Mouse (Mus musculus) T-cell, adult 66 days (primary cell): Measurements from ENCODE around the gene Nobox. TPM values are rescaled to one million over a fixed set of nuclear protein-coding genes. Genes with fewer than 3 reads are reported as not detected.

Source experiments
- total RNA-seq, 2 experiments: library from RNA; stranded (reverse); gene quantifications; 3 replicates in 1 of 2; 4 replicates in 1 of 2; pipeline ENCODE4 v1.2.4; 2023

Nobox gene
- total RNA-seq, result not detected

DNA sequence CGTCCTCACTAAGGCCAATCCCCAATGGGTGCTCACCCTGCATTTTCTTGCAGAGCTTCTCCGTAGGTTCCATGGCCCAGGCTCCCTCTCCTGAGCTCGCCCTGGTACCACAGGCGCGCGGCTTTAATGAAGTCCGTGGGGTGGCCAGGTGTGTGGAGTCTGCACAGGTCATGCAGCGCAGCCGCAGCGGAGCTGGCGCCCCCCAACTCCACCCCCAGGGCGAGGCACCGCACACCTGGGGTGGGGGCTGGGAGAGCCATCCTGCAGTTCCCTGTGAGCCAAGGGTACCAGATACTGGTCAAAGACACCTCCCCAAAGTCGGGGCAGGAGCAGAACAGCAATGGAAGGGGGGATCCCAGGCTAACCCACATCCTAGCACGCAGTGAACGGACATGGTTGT, at the start of gene Nobox:
Gene Nobox (minus strand): TSS at position 101 of the 400 bp plus-strand sequence.

DNA sequence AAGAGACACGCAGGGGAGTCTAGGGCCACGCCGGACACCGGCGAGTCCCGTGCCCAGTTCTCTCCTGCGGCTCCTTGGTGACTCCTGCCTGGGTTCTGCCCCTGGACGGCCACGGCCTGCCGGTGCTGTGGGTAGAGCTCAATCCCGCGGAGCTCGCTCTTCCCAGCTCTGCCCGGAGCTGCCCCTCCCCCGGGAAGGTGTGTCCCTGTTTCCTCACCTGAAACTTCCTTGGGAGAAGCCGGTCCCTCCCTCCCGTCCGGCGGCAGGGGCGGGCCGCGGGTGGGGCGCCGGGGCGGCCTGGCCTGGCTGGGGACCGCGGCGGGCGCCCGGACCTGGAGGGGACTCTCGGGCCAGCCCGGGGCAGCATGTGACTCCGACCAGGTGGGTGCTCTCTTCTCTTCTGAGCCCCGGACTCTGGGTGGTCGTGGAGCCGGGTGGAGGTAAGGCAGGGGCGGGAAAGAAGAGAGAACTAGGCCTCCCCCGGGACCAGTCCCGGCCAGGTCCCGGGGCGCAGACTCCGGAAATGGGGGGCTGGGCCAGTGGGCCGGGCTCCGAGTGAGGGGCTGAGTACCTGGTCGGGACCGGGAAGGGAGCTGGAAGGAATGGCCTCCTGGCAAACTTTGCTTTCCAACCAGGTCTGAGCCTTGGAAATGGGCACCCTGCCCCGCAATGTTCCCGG, 43.9 kb downstream of the Nobox start, which contains the start of gene Arhgef5:
Gene Arhgef5 (plus strand): TSS at position 220 of the 679 bp plus-strand sequence.

Other genes with a start within 250 kb of the Nobox start
- gene Olfr441, start 203.2 kb downstream of the Nobox start, total RNA-seq, result not detected
- not detected for gene Olfr237-ps1, start 163.0 kb downstream of the Nobox start, total RNA-seq
- gene Olfr437, start 146.3 kb downstream of the Nobox start, total RNA-seq, result not detected
- gene Olfr13, start 137.4 kb downstream of the Nobox start, total RNA-seq, result not detected
- gene Olfr435, start 112.4 kb downstream of the Nobox start, total RNA-seq, result not detected
- not detected for gene Olfr434, start 96.5 kb downstream of the Nobox start, total RNA-seq
- not detected for gene Olfr47, start 78.0 kb downstream of the Nobox start, total RNA-seq
- gene Arhgef5, start 44.0 kb downstream of the Nobox start, total RNA-seq, result 1 to 10 TPM; 2.3 to 4.2 TPM